Mouse (Mus musculus) testis, adult 2 months (tissue): ENCODE measurements at regions not wholly inside any gene's neighbourhood (a gene's known extent, or its start where the extent isn't known, plus 50 kb on each side); places are given as distances from the start of the nearest gene placed in this dataset.

Experiments used
- CTCF ChIP-seq: fragments of 200-500 bp; IDR thresholded peaks from 2 replicates; pipeline ENCODE4 v1.5.1; 2012; ENCODE audit warnings: low read depth, mild to moderate bottlenecking, inconsistent platforms, low read length, moderate library complexity; ENCODE audit not compliant: control insufficient read depth, insufficient read depth, insufficient replicate concordance
- POLR2A ChIP-seq: fragments of 200-500 bp; IDR thresholded peaks from 2 replicates; pipeline ENCODE4 v1.6.1; 2012; ENCODE audit warnings: low read depth, mild to moderate bottlenecking, inconsistent platforms, low read length, moderate library complexity; ENCODE audit not compliant: control insufficient read depth

GRCm38 (mm10) chr2:159278896-159279295 is 484.3 kb downstream of the Dhx35 start:
- TF ChIP-seq POLR2A: no peak
- no peak for TF ChIP-seq CTCF
